Mouse (Mus musculus) splenic B cell, adult 2 months (primary cell): Measurements from ENCODE around the gene Scfd2.

Experiments used
- DNase-seq: peaks from one replicate; pipeline ENCODE4 v3.0.0-alpha.2; 2011; ENCODE audit warnings: low read depth, low spot score
- H3K27me3 ChIP-seq: 2 replicates; pipeline ENCODE4 v1.6.1; 2012; ENCODE audit warnings: mild to moderate bottlenecking, low read length, moderate library complexity, mixed read lengths; ENCODE audit not compliant: control insufficient read depth, poor library complexity, insufficient read depth, severe bottlenecking
- H3K36me3 ChIP-seq: 2 replicates; pipeline ENCODE4 v1.6.1; 2012; ENCODE audit warnings: mild to moderate bottlenecking, low read length, moderate library complexity, mixed read lengths; ENCODE audit not compliant: control insufficient read depth, poor library complexity, insufficient read depth, severe bottlenecking

Gene Scfd2

GRCm38 (mm10) chr5:74432879-74433539 lies 98.5 kb downstream of the Scfd2 start:
- DNase-seq: no peak
- H3K36me3 ChIP-seq: no peaks in the 10 kb centered on the region
- no peaks in the 10 kb centered on the region for H3K27me3 ChIP-seq

GRCm38 (mm10) chr5:74420615-74421132 lies 110.9 kb downstream of the Scfd2 start:
- DNase-seq: no peak
- Histone ChIP-seq H3K27me3 (no peaks in the 10 kb centered on the region), H3K36me3 (no peaks in the 10 kb centered on the region)

- DNase-seq: no peak
- H3K27me3 ChIP-seq: no peaks in the 10 kb centered on the region
These were observed 119.0 kb downstream of the Scfd2 start for GRCm38 (mm10) chr5:74412557-74412956.

GRCm38 (mm10) chr5:74404887-74405286 lies 126.7 kb downstream of the Scfd2 start:
- no peaks in the 10 kb centered on the region for H3K36me3 ChIP-seq
- no peaks in the 10 kb centered on the region for H3K27me3 ChIP-seq
- DNase-seq: no peak

More at GRCm38 (mm10) chr5:74412557-74412956, 119.0 kb downstream of the Scfd2 start:
- H3K36me3 ChIP-seq: no peaks in the 10 kb centered on the region

- DNase-seq: no peak
- H3K36me3 ChIP-seq: no peaks in the 10 kb centered on the region
- H3K27me3 ChIP-seq: no peaks in the 10 kb centered on the region
These were observed 127.5 kb downstream of the Scfd2 start for GRCm38 (mm10) chr5:74404083-74404482.

GRCm38 (mm10) chr5:74402626-74403025 lies 128.9 kb downstream of the Scfd2 start:
- DNase-seq: no peak
- no peaks in the 10 kb centered on the region for H3K36me3 ChIP-seq
- no peaks in the 10 kb centered on the region for H3K27me3 ChIP-seq

- H3K36me3 ChIP-seq: no peaks in the 10 kb centered on the region
- no peaks in the 10 kb centered on the region for H3K27me3 ChIP-seq
- no peak for DNase-seq
These were observed 139.8 kb downstream of the Scfd2 start for GRCm38 (mm10) chr5:74391806-74392205.

- DNase-seq: no peak
- H3K36me3 ChIP-seq: no peaks in the 10 kb centered on the region
These were observed 140.2 kb downstream of the Scfd2 start for GRCm38 (mm10) chr5:74391346-74391745.

GRCm38 (mm10) chr5:74388849-74389248 lies 142.7 kb downstream of the Scfd2 start:
- Histone ChIP-seq H3K36me3 (no peaks in the 10 kb centered on the region), H3K27me3 (no peaks in the 10 kb centered on the region)
- no peak for DNase-seq

More at GRCm38 (mm10) chr5:74391346-74391745, 140.2 kb downstream of the Scfd2 start:
- H3K27me3 ChIP-seq: no peaks in the 10 kb centered on the region

GRCm38 (mm10) chr5:74388101-74388500 lies 143.5 kb downstream of the Scfd2 start:
- DNase-seq: no peak
- Histone ChIP-seq H3K36me3 (no peaks in the 10 kb centered on the region), H3K27me3 (no peaks in the 10 kb centered on the region)

- no peak for DNase-seq
- H3K27me3 ChIP-seq: no peaks in the 10 kb centered on the region
- H3K36me3 ChIP-seq: no peaks in the 10 kb centered on the region
These were observed 144.2 kb downstream of the Scfd2 start for GRCm38 (mm10) chr5:74387143-74387886.

GRCm38 (mm10) chr5:74380045-74380444 lies 151.5 kb downstream of the Scfd2 start:
- H3K27me3 ChIP-seq: no peaks in the 10 kb centered on the region
- no peak for DNase-seq
- H3K36me3 ChIP-seq: no peaks in the 10 kb centered on the region

- no peaks in the 10 kb centered on the region for H3K27me3 ChIP-seq
- no peaks in the 10 kb centered on the region for H3K36me3 ChIP-seq
- no peak for DNase-seq
These were observed 164.9 kb downstream of the Scfd2 start for GRCm38 (mm10) chr5:74366710-74367101.

GRCm38 (mm10) chr5:74365984-74366709 lies 165.4 kb downstream of the Scfd2 start:
- Histone ChIP-seq H3K27me3 (no peaks in the 10 kb centered on the region), H3K36me3 (no peaks in the 10 kb centered on the region)
- no peak for DNase-seq

GRCm38 (mm10) chr5:74365408-74365807 lies 166.2 kb downstream of the Scfd2 start:
- H3K27me3 ChIP-seq: no peaks in the 10 kb centered on the region
- no peak for DNase-seq
- no peaks in the 10 kb centered on the region for H3K36me3 ChIP-seq
